Mouse (Mus musculus) cortical plate, adult 2 months (tissue): ENCODE measurements around the gene Alpl.

Experiments
- CTCF ChIP-seq: fragments of 200-500 bp; IDR thresholded peaks from 2 replicates; pipeline ENCODE4 v1.5.1; 2011; ENCODE audit warnings: mild to moderate bottlenecking, control low read depth, low read length; ENCODE audit not compliant: insufficient read depth; ENCODE audit errors: extremely low read depth
- POLR2A ChIP-seq: fragments of 200-500 bp; IDR thresholded peaks from 2 replicates; pipeline ENCODE4 v1.6.1; 2011; ENCODE audit warnings: mild to moderate bottlenecking, low read length, control low read depth; ENCODE audit not compliant: insufficient read depth; ENCODE audit errors: extremely low read depth

- peak; percentile 91 for TF ChIP-seq CTCF
- no peak for TF ChIP-seq POLR2A
Measured at GRCm38 (mm10) chr4:137844656-137845055, 48.5 kb upstream of the Alpl start.
